Mouse (Mus musculus) hindbrain, embryonic 11.5 days (tissue): ENCODE measurements around the gene Gm44965. TPM values are rescaled to one million over a fixed set of nuclear protein-coding genes. Genes with fewer than 3 reads are reported as not detected.

ENCODE experiments used
- ATAC-seq: fragments of 200-750 bp; cut with Nextera tagmentation; 2 replicates; pipeline ENCODE4 v1.8.0; 2017; ENCODE audit warnings: mild to moderate bottlenecking, moderate TSS enrichment, moderate library complexity; ENCODE audit not compliant: low FRiP score
- DNase-seq: peaks from one replicate; pipeline ENCODE4 v3.0.0-alpha.2; 2015; ENCODE audit warnings: low spot score
- H3K27ac ChIP-seq: fragments of 300-500 bp; sonication (generic); 2 replicates; pipeline ENCODE4 v1.5.1; 2014; ENCODE audit warnings: mild to moderate bottlenecking, low read depth, low read length
- H3K27me3 ChIP-seq: fragments of 300-500 bp; sonication (generic); 2 replicates; pipeline ENCODE4 v1.6.1; 2014; ENCODE audit warnings: mild to moderate bottlenecking, low read length, moderate library complexity, mixed read lengths; ENCODE audit not compliant: control insufficient read depth, insufficient read depth
- H3K36me3 ChIP-seq: fragments of 300-500 bp; sonication (generic); 2 replicates; pipeline ENCODE4 v1.6.1; 2014; ENCODE audit warnings: mild to moderate bottlenecking, low read length, moderate library complexity, mixed read lengths; ENCODE audit not compliant: control insufficient read depth, insufficient read depth
- H3K4me1 ChIP-seq: fragments of 300-500 bp; sonication (generic); replicated peaks from 2 replicates; pipeline ENCODE4 v1.6.1; 2014; ENCODE audit warnings: low read length, mixed read lengths; ENCODE audit not compliant: control insufficient read depth, insufficient read depth
- H3K4me2 ChIP-seq: fragments of 300-500 bp; sonication (generic); replicated peaks from 2 replicates; pipeline ENCODE4 v1.6.1; 2014; ENCODE audit warnings: mild to moderate bottlenecking, low read depth, low read length
- H3K4me3 ChIP-seq: fragments of 300-500 bp; sonication (generic); 2 replicates; pipeline ENCODE4 v1.5.1; 2014; ENCODE audit warnings: low read depth, low read length
- H3K9ac ChIP-seq: fragments of 300-500 bp; sonication (generic); 2 replicates; pipeline ENCODE4 v1.6.1; 2014; ENCODE audit warnings: low read depth, low read length
- H3K9me3 ChIP-seq: fragments of 300-500 bp; sonication (generic); 2 replicates; pipeline ENCODE4 v1.6.1; 2016; ENCODE audit warnings: low read length; ENCODE audit not compliant: control insufficient read depth
- WGBS: fragments of 180-500 bp; shearing (Covaris S2); extraction: QIAGEN DNeasy Blood & Tissue Kit; methylation state at CpG from one replicate; pipeline ENCODE4 v1.1.7; 2014; 5-methylcytosine and 5-hydroxymethylcytosine counted together
- polyA plus RNA-seq: library from polyadenylated mRNA; unstranded; fragments of >200 nt; fragmentation: Nextera tagmentation; extraction: Ambion mirVana; gene quantifications from 2 replicates; pipeline ENCODE4 v1.2.1, GENCODE M21; 2014

The Gm44965 gene
- polyA plus RNA-seq, 1 experiment from 2014 or later: not detected

DNA sequence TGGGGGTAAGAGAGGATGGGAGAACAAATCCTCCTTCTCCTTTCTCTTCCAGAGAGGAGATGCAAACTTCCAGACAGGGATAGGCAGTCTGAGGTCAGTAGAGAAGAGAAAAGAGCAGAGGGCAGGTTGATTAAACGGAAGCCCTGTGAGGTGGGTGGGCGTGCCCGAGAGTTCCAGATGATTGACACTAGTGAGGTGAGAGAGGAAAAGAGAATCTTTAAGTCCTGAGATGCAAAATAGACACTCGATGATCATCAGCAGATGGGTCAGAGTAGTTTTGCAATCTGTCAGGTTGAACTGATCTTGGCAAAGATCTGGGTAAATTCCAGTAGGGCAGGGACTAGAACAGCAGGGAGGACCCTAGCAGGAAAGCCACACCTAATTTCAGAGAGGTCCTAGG is 71.0 kb downstream of the Gm44965 start:
- H3K27me3 ChIP-seq: no peaks in the 10 kb centered on the region
- DNase-seq (no peak), ATAC-seq (no peak)
- no peak overlapping the region for H3K9ac ChIP-seq
- WGBS: 84% methylated on average over 4 of the region's 4 CpGs
- no peaks in the 10 kb centered on the region for H3K36me3 ChIP-seq
- H3K9me3 ChIP-seq: no peaks in the 10 kb centered on the region
- H3K27ac ChIP-seq: no peak overlapping the region
- no peak overlapping the region for H3K4me2 ChIP-seq
- no peak overlapping the region for H3K4me3 ChIP-seq
- no peaks in the 10 kb centered on the region for H3K4me1 ChIP-seq

DNA sequence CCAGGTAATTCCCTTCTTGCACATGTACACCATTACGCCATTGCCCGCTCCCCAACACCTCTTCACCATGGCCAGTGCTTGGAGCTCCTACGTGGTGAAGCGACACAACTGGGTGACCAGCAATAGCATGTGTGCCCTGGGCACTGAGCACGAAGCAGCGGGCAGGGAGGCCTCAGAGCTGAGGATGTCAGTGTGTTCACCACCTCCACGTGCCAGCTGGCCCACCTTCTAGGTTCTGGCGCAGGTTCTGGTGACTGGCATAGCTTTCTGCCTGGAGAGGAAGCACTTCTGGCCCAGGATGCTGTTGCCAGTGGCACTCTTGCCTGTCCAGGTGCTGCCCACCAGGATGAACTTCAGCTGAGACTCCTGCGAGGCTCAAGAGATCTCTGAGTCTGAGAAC is 71.7 kb downstream of the Gm44965 start:
- Histone ChIP-seq H3K4me3 (no peak overlapping the region), H3K4me1 (no peaks in the 10 kb centered on the region), H3K9me3 (no peaks in the 10 kb centered on the region), H3K36me3 (no peaks in the 10 kb centered on the region), H3K4me2 (no peak overlapping the region), H3K27ac (no peak overlapping the region), H3K27me3 (no peaks in the 10 kb centered on the region), H3K9ac (no peak overlapping the region)
- ATAC-seq (no peak), DNase-seq (no peak)
- 93% methylated on average over 9 of the region's 9 CpGs for WGBS

DNA sequence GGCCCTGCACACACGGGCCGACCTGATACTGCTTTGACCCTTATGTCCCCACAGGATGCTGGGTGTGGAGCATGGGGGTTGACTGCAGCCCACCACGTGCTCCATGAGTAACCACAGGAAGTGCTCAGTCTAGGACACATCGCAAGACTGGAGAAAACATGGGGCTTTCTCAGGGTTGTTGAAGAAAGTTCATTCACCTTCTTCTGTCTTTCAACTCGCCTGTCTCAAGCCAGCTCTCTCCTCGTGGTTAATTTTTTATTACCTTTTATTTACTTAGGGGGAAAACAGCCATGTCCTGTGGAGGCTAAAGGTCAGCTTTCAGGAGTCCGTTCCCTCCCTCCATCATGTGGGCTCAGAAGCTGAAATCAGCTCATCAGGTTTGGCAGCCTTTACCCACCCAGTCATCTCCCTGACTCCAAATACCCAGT is 72.4 kb downstream of the Gm44965 start:
- no peak overlapping the region for H3K9ac ChIP-seq
- H3K27ac ChIP-seq: no peak overlapping the region
- no peak overlapping the region for H3K4me3 ChIP-seq
- no peaks in the 10 kb centered on the region for H3K4me1 ChIP-seq
- H3K36me3 ChIP-seq: no peaks in the 10 kb centered on the region
- H3K4me2 ChIP-seq: no peak overlapping the region
- WGBS: 68% methylated on average over 7 of the region's 7 CpGs
- ATAC-seq (no peak), DNase-seq (no peak)
- no peaks in the 10 kb centered on the region for H3K9me3 ChIP-seq
- no peaks in the 10 kb centered on the region for H3K27me3 ChIP-seq

DNA sequence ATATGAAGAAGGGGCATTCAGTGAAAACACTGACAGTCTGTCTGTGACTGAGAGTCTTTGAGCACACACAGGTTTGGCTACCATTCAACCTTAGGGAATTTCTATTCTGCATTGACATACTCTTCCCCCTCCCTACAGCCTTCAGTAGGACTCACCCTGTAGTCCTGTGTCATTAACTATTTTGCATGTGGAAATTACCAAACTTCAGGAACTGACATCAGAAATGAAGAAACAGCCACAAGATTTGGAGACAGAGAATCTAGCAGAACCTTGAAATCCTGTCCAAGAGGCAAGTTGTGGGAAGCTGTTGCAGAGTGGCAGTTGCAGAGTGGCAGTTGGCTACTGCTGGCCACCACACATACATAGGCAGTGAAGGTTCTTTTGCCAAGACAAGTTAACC is 74.3 kb downstream of the Gm44965 start:
- DNase-seq: no peak
- H3K27ac ChIP-seq: no peak overlapping the region
- H3K4me3 ChIP-seq: no peak overlapping the region
- H3K9ac ChIP-seq: no peak overlapping the region
- H3K36me3 ChIP-seq: no peaks in the 10 kb centered on the region
- H3K9me3 ChIP-seq: no peaks in the 10 kb centered on the region
- no peaks in the 10 kb centered on the region for H3K27me3 ChIP-seq
- H3K4me1 ChIP-seq: no peaks in the 10 kb centered on the region
- no peak overlapping the region for H3K4me2 ChIP-seq
- ATAC-seq: no peak

Other genes starting within 250 kb of the Gm44965 start
- gene Krba1, start 198.4 kb upstream of the Gm44965 start, polyA plus RNA-seq: 16.0 and 19.1 TPM in 2 replicates
- gene Zfp467, start 148.1 kb upstream of the Gm44965 start, polyA plus RNA-seq: 13.3 and 14.9 TPM in 2 replicates
- gene Sspo, start 145.7 kb upstream of the Gm44965 start, polyA plus RNA-seq: 0.05 and 0.17 TPM in 2 replicates
- 55.1 and 59.0 TPM in 2 replicates for gene Atp6v0e2, start 56.3 kb upstream of the Gm44965 start, polyA plus RNA-seq
- 13.9 and 17.2 TPM in 2 replicates for gene Lrrc61, start 39.1 kb upstream of the Gm44965 start, polyA plus RNA-seq
- 2.0 and 2.5 TPM in 2 replicates for gene Rarres2, start 21.2 kb upstream of the Gm44965 start, polyA plus RNA-seq
- gene Gm45021, start 4.3 kb upstream of the Gm44965 start, polyA plus RNA-seq: not detected in 2 replicates
- gene Repin1, start 58 bp upstream of the Gm44965 start, polyA plus RNA-seq: 35.3 and 37.8 TPM in 2 replicates
- gene Zfp775, start 8.1 kb downstream of the Gm44965 start, polyA plus RNA-seq: 7.7 and 11.0 TPM in 2 replicates
- 1.1 and 1.2 TPM in 2 replicates for gene AI854703, start 32.8 kb downstream of the Gm44965 start, polyA plus RNA-seq
- 0.37 and 0.57 TPM in 2 replicates for gene Gimap8, start 53.3 kb downstream of the Gm44965 start, polyA plus RNA-seq
- gene Gimap9, start 82.2 kb downstream of the Gm44965 start, polyA plus RNA-seq: 4.2 and 4.8 TPM in 2 replicates
- 3.3 and 5.6 TPM in 2 replicates for gene Gimap4, start 90.6 kb downstream of the Gm44965 start, polyA plus RNA-seq
- 10.7 and 11.5 TPM in 2 replicates for gene Gimap6, start 114.3 kb downstream of the Gm44965 start, polyA plus RNA-seq
- not detected in 2 replicates for gene Gm28053, start 124.7 kb downstream of the Gm44965 start, polyA plus RNA-seq
- gene Gimap7, start 124.7 kb downstream of the Gm44965 start, polyA plus RNA-seq: 0.11 TPM in 1 of 2 replicates, not detected in the other
- gene Gimap1, start 145.1 kb downstream of the Gm44965 start, polyA plus RNA-seq: 5.0 and 6.1 TPM in 2 replicates
- gene Gimap5, start 152.3 kb downstream of the Gm44965 start, polyA plus RNA-seq: 0.49 and 0.92 TPM in 2 replicates
- gene Gimap3, start 176.9 kb downstream of the Gm44965 start, polyA plus RNA-seq: 0.17 TPM in 1 of 2 replicates, not detected in the other
- gene Tmem176a, start 247.0 kb downstream of the Gm44965 start, polyA plus RNA-seq: 25.7 and 26.0 TPM in 2 replicates
- 66.7 and 72.5 TPM in 2 replicates for gene Tmem176b, start 247.6 kb downstream of the Gm44965 start, polyA plus RNA-seq